Mouse (Mus musculus): Measurements from ENCODE around the gene Fam199x. TPM values are rescaled to one million over a fixed set of nuclear protein-coding genes. Genes with fewer than 3 reads are reported as not detected.
A peak's percentile ranks its signal among the peaks of the same experiment; 100 is the strongest.

Fam199x gene
- 1.2 and 1.5 TPM in 2 replicates for polyA plus RNA-seq (2015; fragmentation: Nextera tagmentation; extraction: Ambion mirVana)

DNA sequence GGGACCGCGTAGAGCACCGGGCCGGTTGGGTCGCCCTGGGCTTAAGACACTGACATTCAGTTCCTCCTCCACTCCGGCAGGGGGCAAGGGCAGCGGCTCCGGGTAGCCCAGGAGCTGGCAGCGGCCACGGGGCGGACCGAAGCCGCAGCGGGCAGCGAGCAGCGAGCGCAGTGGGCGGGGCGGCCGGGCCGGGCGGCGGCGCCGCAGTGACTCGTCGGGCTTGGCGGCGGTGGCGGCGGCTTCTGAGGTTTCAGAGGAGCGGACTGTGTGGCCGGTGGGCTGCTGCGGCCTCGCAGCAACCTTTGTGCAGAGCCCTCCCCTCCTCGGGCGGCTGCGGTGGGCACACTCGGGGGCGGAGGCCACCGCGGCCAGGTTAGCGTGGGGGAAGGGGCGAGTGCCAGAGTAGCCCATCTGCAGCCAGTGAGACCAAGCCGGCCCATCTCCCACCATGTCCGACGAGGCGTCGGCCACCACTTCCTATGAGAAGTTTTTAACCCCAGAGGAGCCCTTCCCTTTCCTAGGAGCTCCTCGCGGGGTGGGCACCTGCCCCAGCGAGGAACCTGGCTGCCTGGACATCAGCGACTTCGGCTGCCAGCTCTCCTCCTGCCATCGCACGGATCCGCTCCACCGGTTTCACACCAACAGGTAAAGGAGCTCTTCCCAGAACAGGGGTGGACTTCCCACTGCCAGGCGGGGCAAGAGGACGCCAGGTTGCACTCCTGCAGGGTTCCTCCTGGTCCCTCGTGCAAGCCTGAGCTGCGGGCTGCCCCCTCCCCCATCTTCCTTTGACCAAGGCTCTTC is at the start of gene Fam199x:
Fam199x (plus strand) TSS at position 170 of the 801 bp plus-strand sequence.
- H3K27me3 ChIP-seq: peaks cover 6% of the 10 kb centered on the region
- H3K4me3 ChIP-seq (replicated peaks): peak within 1 kb of the TSS; percentile 68
- DNase-seq: peak; percentile 69
- ATAC-seq (ENCODE audit: low read depth): peak; percentile 94
- no peaks in the 10 kb centered on the region for H3K36me3 ChIP-seq
- no peaks in the 10 kb centered on the region for H3K9me3 ChIP-seq (replicated peaks)
- peak within 1 kb of the TSS; percentile 80 for H3K4me2 ChIP-seq
- peaks cover 3% of the 10 kb centered on the region; the same call in 1 of the 2 replicates for H3K4me1 ChIP-seq (replicated peaks)
- peak within 1 kb of the TSS; percentile 74 for H3K9ac ChIP-seq
- H3K27ac ChIP-seq: no peak within 1 kb of the TSS
- WGBS (ENCODE audit: insufficient replicate concordance): 14% methylated on average over 39 of the region's 62 CpGs

DNA sequence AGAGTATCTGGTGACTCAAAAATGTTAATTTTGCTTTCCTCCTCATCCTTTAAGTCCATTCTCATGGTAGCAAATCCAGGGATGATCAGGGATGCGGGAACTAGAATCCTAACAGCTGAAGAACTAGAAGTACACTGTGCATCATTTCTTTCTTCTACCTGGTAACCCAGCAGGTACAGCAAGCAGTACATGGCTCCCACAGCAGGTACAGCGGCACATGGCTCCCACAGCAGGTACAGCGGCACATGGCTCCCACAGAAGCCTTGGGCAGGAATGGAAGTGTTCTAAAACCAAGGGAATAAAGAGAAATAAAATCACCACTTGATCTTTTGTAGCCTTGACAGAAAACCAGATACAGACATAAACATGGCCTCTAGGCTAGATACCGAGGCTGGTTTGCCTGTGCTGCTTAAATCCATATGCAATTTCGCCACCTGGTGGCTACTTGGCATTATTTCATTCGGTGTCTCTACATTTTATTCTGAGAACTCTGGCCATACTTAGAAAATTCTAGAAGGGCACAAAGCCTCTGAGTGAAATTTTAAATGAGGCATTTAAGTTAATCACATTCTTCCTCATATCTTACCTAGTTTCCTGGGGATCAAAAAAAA is 34.2 kb upstream of the Fam199x start:
- H3K36me3 ChIP-seq: no peaks in the 10 kb centered on the region
- DNase-seq (peak; percentile 18), ATAC-seq (ENCODE audit: low read depth) (no peak)
- no peak overlapping the region for H3K4me2 ChIP-seq
- no peaks in the 10 kb centered on the region for H3K9me3 ChIP-seq (replicated peaks)
- H3K27me3 ChIP-seq: no peaks in the 10 kb centered on the region
- H3K9ac ChIP-seq: no peak overlapping the region
- 46% methylated on average over 6 of the region's 6 CpGs for WGBS (ENCODE audit: insufficient replicate concordance)
- H3K4me3 ChIP-seq (replicated peaks): no peak overlapping the region
- no peak overlapping the region for H3K27ac ChIP-seq
- no peaks in the 10 kb centered on the region for H3K4me1 ChIP-seq (replicated peaks)

DNA sequence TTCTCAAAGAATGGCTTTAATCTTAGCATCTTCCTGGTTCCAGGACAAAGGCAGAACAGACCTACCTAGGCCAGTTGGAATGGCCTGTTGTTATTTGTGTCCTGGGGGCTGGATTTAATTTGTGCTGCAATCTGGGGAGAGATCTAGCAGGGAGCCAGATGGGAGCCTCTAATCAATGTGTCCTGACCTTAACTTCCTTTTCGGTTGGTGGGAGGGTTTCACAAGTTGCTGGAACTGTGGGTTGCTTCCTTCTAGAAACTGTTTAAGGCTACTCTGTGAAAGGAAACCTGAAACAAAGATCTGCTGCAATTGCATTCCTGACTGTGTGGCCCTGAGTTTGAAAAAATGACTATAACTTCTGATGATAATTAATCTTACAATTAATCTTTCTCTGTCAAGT is 31.7 kb upstream of the Fam199x start:
- Histone ChIP-seq H3K27ac (no peak overlapping the region), H3K9ac (no peak overlapping the region), H3K36me3 (no peaks in the 10 kb centered on the region), H3K4me3 (replicated peaks) (no peak overlapping the region), H3K9me3 (replicated peaks) (no peaks in the 10 kb centered on the region), H3K27me3 (no peaks in the 10 kb centered on the region), H3K4me2 (no peak overlapping the region), H3K4me1 (replicated peaks) (no peaks in the 10 kb centered on the region)
- DNase-seq (no peak), ATAC-seq (ENCODE audit: low read depth) (no peak)
- WGBS (ENCODE audit: insufficient replicate concordance): 48% methylated on average over 1 of the region's 1 CpGs

DNA sequence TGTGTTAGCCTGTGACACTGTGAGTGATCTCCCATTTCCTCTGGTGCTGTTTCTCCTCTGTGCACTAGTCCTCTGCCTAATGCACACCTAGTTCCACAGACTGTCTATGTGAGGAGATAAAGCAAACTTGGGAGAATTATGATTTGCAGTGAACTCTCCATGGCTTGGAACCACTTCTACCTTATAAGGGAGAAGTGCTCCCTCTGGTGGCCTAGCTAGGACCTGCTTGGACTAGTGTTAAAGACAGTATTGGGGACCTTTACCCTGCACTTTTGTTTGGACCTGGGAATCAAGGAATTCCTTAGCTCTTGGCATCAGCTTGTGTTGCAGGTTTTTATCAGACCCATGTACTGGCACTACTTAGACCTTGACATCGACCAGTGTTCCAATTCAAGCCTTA is 30.1 kb upstream of the Fam199x start:
- H3K9ac ChIP-seq: no peak overlapping the region
- H3K4me3 ChIP-seq (replicated peaks): no peak overlapping the region
- H3K27ac ChIP-seq: no peak overlapping the region
- no peak overlapping the region for H3K4me2 ChIP-seq
- ATAC-seq (ENCODE audit: low read depth) (no peak), DNase-seq (peak; percentile 18)
- no peaks in the 10 kb centered on the region for H3K27me3 ChIP-seq
- H3K9me3 ChIP-seq (replicated peaks): no peaks in the 10 kb centered on the region
- no peaks in the 10 kb centered on the region for H3K36me3 ChIP-seq
- no peaks in the 10 kb centered on the region for H3K4me1 ChIP-seq (replicated peaks)
- 7% methylated on average over 1 of the region's 1 CpGs for WGBS (ENCODE audit: insufficient replicate concordance)

DNA sequence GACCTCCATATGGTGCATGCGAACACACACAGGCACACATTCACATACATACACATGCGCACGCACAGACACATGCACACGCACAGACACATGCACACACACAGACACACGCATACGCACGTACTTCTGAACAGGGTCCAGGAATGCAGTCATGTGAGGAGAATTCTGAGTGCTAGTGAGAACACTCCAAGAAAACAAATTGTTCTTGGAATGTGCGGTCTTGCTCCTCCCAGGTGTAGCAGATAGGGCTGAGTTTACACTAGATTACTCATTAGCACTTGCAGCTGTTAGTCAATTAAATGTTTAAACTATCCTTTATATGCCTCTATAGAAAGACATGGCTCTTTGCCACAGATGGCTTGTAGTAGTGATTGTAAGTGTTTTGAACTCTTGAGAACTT is 18.5 kb upstream of the Fam199x start:
- Histone ChIP-seq H3K4me2 (no peak overlapping the region), H3K4me1 (replicated peaks) (no peaks in the 10 kb centered on the region), H3K27ac (no peak overlapping the region), H3K9me3 (replicated peaks) (no peaks in the 10 kb centered on the region), H3K4me3 (replicated peaks) (no peak overlapping the region), H3K9ac (no peak overlapping the region), H3K36me3 (0 out of 2 replicates have a peak, but pooled peaks cover 2% of the 10 kb centered on the region), H3K27me3 (no peaks in the 10 kb centered on the region)
- no peak for ATAC-seq (ENCODE audit: low read depth)
- WGBS (ENCODE audit: insufficient replicate concordance): 84% methylated on average over 8 of the region's 8 CpGs
- DNase-seq: no peak

DNA sequence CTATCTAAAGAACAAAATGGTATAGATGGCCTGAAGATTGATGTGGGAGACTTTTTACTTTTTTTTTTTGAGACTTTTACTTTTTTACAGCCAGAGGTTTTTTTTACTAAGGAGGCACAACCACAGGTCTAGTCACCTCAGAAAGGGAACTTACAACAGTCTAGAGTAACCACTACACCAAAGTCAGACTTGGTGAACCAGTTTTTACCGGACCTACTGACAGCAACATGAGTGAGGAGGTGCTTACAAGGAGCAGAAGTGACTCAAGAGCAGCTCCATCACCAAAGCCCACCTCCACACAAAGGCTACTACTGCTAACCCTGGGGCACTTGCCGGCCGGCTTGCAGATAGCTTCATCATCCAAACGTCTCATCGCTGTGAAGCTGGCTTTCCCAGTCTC is 17.7 kb upstream of the Fam199x start:
- no peaks in the 10 kb centered on the region for H3K9me3 ChIP-seq (replicated peaks)
- ATAC-seq (ENCODE audit: low read depth): no peak
- no peaks in the 10 kb centered on the region for H3K27me3 ChIP-seq
- H3K36me3 ChIP-seq: 0 out of 2 replicates have a peak, but pooled peaks cover 2% of the 10 kb centered on the region
- WGBS (ENCODE audit: insufficient replicate concordance): 84% methylated on average over 5 of the region's 5 CpGs
- H3K4me2 ChIP-seq: no peak overlapping the region
- H3K4me1 ChIP-seq (replicated peaks): 0 out of 2 replicates have a peak, but pooled peaks cover under 1% of the 10 kb centered on the region
- no peak overlapping the region for H3K4me3 ChIP-seq (replicated peaks)
- H3K9ac ChIP-seq: no peak overlapping the region
- no peak overlapping the region for H3K27ac ChIP-seq
- no peak for DNase-seq

DNA sequence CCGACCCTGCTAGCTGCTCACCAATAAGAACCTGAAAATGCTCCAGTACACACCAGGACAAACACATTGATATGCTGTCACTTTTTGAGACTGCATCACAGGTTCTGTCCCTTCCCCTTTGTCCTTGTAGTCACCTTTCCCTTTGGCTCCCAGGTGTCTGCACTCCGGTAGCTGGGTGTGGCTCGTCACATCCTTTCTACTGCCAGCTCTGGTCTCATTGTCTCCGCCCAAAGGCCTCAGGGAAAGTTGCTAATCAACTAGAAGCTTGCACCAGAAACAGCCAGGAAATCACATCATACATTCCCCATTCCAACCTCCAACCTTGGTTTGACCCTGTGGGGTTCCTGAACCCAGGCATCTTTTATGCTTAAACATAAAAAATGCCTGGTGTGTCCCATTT is 15.1 kb upstream of the Fam199x start:
- Histone ChIP-seq H3K27me3 (no peaks in the 10 kb centered on the region), H3K4me2 (no peak overlapping the region), H3K36me3 (no peaks in the 10 kb centered on the region), H3K27ac (no peak overlapping the region), H3K9ac (no peak overlapping the region), H3K4me1 (replicated peaks) (peaks cover 9% of the 10 kb centered on the region), H3K4me3 (replicated peaks) (no peak overlapping the region), H3K9me3 (replicated peaks) (no peaks in the 10 kb centered on the region)
- 51% methylated on average over 4 of the region's 4 CpGs for WGBS (ENCODE audit: insufficient replicate concordance)
- no peak for DNase-seq
- ATAC-seq (ENCODE audit: low read depth): no peak

DNA sequence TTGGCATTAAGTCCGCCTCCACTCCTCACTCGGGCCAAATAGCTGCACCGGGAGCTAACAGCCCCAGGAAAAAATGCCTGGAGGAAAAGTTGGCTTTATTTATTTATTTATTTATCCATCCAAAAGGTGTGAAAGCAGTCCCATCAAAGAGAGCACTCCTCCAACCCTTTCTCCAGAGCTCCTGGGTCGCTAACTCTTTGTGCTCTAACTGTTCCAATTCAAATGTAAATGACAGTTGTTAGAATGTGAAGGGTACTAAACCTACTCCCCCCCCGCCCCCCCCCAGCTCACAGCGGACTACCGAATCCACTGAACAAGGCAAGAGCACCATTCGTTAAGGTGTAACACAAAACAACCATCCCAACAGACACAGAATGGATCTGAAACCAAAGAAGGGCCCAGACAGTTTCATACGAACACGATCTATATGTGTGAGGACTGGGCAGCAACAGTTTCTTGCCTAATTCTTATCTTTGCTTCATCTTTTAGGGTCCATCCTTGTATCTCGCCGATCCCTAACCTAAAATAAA is 11.9 kb upstream of the Fam199x start:
- Histone ChIP-seq H3K9me3 (replicated peaks) (no peaks in the 10 kb centered on the region), H3K36me3 (no peaks in the 10 kb centered on the region), H3K4me3 (replicated peaks) (peak overlapping the region; percentile 69), H3K27me3 (no peaks in the 10 kb centered on the region), H3K27ac (0 out of 2 replicates have a peak overlapping the region, but pooled peaks have one; percentile 68), H3K4me2 (peak overlapping the region; percentile 71), H3K9ac (peak overlapping the region; percentile 71), H3K4me1 (replicated peaks) (peaks cover 9% of the 10 kb centered on the region)
- DNase-seq: no peak
- 14% methylated on average over 12 of the region's 12 CpGs for WGBS (ENCODE audit: insufficient replicate concordance)
- no peak for ATAC-seq (ENCODE audit: low read depth)

DNA sequence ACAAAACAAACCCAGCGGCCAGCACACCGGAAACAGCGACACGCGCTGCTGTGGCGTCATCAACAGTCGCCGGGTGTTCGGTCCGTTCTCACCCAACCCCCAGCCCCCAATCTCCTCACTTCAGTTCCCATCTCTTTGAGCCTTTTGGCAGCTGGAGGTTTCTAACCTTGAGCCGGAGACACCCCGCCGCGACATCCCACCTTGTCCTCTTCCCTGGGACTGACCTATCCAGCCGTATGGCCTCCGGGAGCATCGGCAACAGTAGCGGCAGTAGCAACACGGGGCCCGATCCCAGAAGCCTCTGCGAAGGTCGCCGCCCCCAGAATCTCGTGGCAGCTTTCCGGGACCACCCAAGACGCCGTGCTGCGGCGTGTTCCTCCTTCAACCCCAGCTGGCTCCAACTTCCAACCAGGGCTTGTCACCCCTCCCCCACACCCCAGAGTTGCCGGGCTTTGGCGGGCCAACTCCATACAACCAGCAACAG is 11.4 kb upstream of the Fam199x start, which contains the start of gene Slc25a53:
Slc25a53 (minus strand) TSS at position 303 of the 484 bp plus-strand sequence.
- WGBS (ENCODE audit: insufficient replicate concordance): 19% methylated on average over 31 of the region's 31 CpGs
- Histone ChIP-seq H3K4me3 (replicated peaks) (peak within 1 kb of the TSS; percentile 69), H3K27ac (peak within 1 kb of the TSS; percentile 68; the same call in 1 of the 2 replicates), H3K9me3 (replicated peaks) (no peaks in the 10 kb centered on the region), H3K9ac (peak within 1 kb of the TSS; percentile 71), H3K4me1 (replicated peaks) (peaks cover 9% of the 10 kb centered on the region), H3K27me3 (no peaks in the 10 kb centered on the region), H3K36me3 (no peaks in the 10 kb centered on the region), H3K4me2 (peak within 1 kb of the TSS; percentile 71)
- ATAC-seq (ENCODE audit: low read depth) (peak; percentile 91), DNase-seq (peak; percentile 67)

DNA sequence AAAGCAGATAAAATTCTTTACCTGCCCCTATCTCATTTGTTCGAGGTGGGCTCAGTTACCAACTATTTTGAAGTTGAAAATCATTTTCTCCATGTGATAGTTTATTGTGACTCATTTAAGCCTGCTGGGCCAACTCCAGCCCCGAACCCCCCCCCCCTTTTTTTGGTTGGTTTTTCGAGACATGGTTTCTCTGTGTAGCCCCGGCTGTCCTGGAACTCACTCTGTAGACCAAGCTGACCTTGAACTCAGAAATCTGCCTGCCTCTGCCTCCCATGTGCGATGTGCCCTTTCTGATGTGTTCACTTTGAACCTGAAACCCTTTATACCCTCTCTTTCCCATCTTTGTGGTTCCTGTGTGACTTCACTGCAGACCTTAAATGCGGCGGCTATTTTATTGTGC is 10.9 kb upstream of the Fam199x start:
- H3K36me3 ChIP-seq: no peaks in the 10 kb centered on the region
- no peak overlapping the region; the same call in 1 of the 2 replicates for H3K27ac ChIP-seq
- peak overlapping the region; percentile 71 for H3K4me2 ChIP-seq
- DNase-seq (no peak), ATAC-seq (ENCODE audit: low read depth) (0 out of 2 replicates have a peak, but pooled peaks have one; percentile 1)
- no peaks in the 10 kb centered on the region for H3K9me3 ChIP-seq (replicated peaks)
- H3K27me3 ChIP-seq: no peaks in the 10 kb centered on the region
- H3K4me1 ChIP-seq (replicated peaks): peaks cover 9% of the 10 kb centered on the region
- peak overlapping the region; percentile 69 for H3K4me3 ChIP-seq (replicated peaks)
- peak overlapping the region; percentile 71 for H3K9ac ChIP-seq
- WGBS (ENCODE audit: insufficient replicate concordance): 28% methylated on average over 7 of the region's 7 CpGs

DNA sequence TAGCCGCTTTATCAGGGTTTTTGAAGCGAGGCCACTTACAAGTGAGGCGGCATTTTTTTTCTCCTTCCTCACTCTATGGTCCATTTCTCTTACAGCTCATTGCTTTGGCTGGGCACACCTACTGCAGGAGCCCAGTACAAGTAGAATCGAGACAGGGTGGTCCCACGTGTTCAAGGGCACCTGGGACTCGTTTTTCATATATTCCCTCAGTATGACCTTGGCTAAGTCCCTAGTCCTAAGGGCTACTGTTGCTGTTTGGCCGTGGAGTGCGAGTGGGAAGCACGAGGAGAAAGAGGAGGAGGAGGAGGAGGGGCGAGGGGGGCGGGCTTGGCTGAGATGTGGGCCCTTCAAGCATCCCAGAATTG is 352 bp upstream of the Fam199x start:
- Histone ChIP-seq H3K27ac (no peak overlapping the region), H3K4me1 (replicated peaks) (peaks cover 3% of the 10 kb centered on the region; the same call in 1 of the 2 replicates), H3K9me3 (replicated peaks) (no peaks in the 10 kb centered on the region), H3K9ac (peak overlapping the region; percentile 74), H3K4me2 (peak overlapping the region; percentile 80), H3K36me3 (no peaks in the 10 kb centered on the region), H3K4me3 (replicated peaks) (peak overlapping the region; percentile 68), H3K27me3 (peaks cover 6% of the 10 kb centered on the region)
- 23% methylated on average over 9 of the region's 11 CpGs for WGBS (ENCODE audit: insufficient replicate concordance)
- no peak for DNase-seq
- peak; percentile 53 for ATAC-seq (ENCODE audit: low read depth)

Measured in liver, embryonic 13.5 days (tissue).